Mouse (Mus musculus) liver, adult 2 months (tissue): Measurements from ENCODE around the gene Maml3.

ENCODE experiments used
- CTCF ChIP-seq: fragments of 200-500 bp; IDR thresholded peaks from 2 replicates; pipeline ENCODE4 v1.5.1; 2011; ENCODE audit warnings: low read depth, low read length, control low read depth
- POLR2A ChIP-seq: fragments of 200-500 bp; IDR thresholded peaks from 2 replicates; pipeline ENCODE4 v1.6.1; 2011; ENCODE audit warnings: low read length, control low read depth; ENCODE audit not compliant: insufficient read depth; ENCODE audit errors: extremely low read depth

GRCm38 (mm10) chr3:51649426-51649825 is 455.4 kb downstream of the Maml3 start:
- no peak for TF ChIP-seq CTCF
- TF ChIP-seq POLR2A: no peak
